ENCODE assay signal across 9 mouse cellular contexts in genomic region chr3:90291982-90292344, GRCm38 (mm10). TPM values are rescaled to one million over a fixed set of nuclear protein-coding genes. Genes with fewer than 3 reads are reported as not detected.
A peak's percentile ranks its signal among the peaks of the same experiment; 100 is the strongest.
DNase-seq lines count a peak whose midpoint lies in the region; ATAC-seq and TF ChIP-seq lines count a peak whose summit lies in the region.
"Had no signal": no experiment of that assay in that cellular context is flagged by ENCODE, and none has a peak within 500 bp of the region (broad histone marks: within the 10 kb centered on the region; RNA-seq: fewer than 3 reads in every experiment).

No protein-coding gene starts in this region.

- H3K9me3 ChIP-seq in embryonic facial prominence, embryonic 13.5 days = no peaks in the 10 kb centered on the region
- H3K9me3 ChIP-seq in intestine, embryonic 16.5 days (ENCODE audit: control insufficient read depth, low read length) = no peaks in the 10 kb centered on the region
- no peaks in the 10 kb centered on the region for H3K9me3 ChIP-seq in neural tube, embryonic 12.5 days

- H3K36me3 ChIP-seq in embryonic facial prominence, embryonic 13.5 days = no peaks in the 10 kb centered on the region
- no peaks in the 10 kb centered on the region for H3K36me3 ChIP-seq in intestine, embryonic 16.5 days (ENCODE audit: control insufficient read depth, insufficient read depth, low read length)
- H3K36me3 ChIP-seq in neural tube, embryonic 12.5 days = no peaks in the 10 kb centered on the region

- H3K9ac ChIP-seq in embryonic facial prominence, embryonic 13.5 days = peak overlapping the region; percentile 84
- H3K9ac ChIP-seq in intestine, embryonic 16.5 days (ENCODE audit: low read depth, low read length) = peak overlapping the region; percentile 77
- H3K9ac ChIP-seq in neural tube, embryonic 12.5 days = peak overlapping the region; percentile 69

- 35% methylated on average over 2 of the region's 2 CpGs for WGBS in embryonic facial prominence, embryonic 13.5 days
- WGBS in intestine, embryonic 16.5 days = 28% methylated on average over 2 of the region's 2 CpGs
- 45% methylated on average over 2 of the region's 2 CpGs for WGBS in neural tube, embryonic 12.5 days

- no peak for DNase-seq in left cerebral cortex, adult 2 months (ENCODE audit: extremely low spot score in 1 of 2, low spot score in 2 of 2)
- no peak for DNase-seq in left cerebral cortex, adult 8-10 months (ENCODE audit: low spot score in 2 of 2)
- DNase-seq in embryo, embryonic 10.5 days (ENCODE audit: low spot score) = no peak
- no peak for DNase-seq in thymus, postnatal 36 days
- DNase-seq in cerebellum, postnatal 25 days = no peak

- TF ChIP-seq CTCF in left cerebral cortex, adult 2 months (IDR thresholded peaks at IDR 0.05) = no peak

- H3K4me2 ChIP-seq in embryonic facial prominence, embryonic 13.5 days = peak overlapping the region; percentile 69
- peak overlapping the region; percentile 61 for H3K4me2 ChIP-seq in intestine, embryonic 16.5 days (ENCODE audit: low read depth, low read length)
- peak overlapping the region; percentile 59 for H3K4me2 ChIP-seq in neural tube, embryonic 12.5 days (replicated peaks)

- H3K27ac ChIP-seq in left cerebral cortex, adult 2 months = peak overlapping the region; percentile 91
- H3K27ac ChIP-seq in embryonic facial prominence, embryonic 13.5 days = peak overlapping the region; percentile 96
- peak overlapping the region; percentile 98; the same call in 1 of the 2 replicates for H3K27ac ChIP-seq in intestine, embryonic 16.5 days (ENCODE audit: low read length)
- peak overlapping the region; percentile 89 for H3K27ac ChIP-seq in neural tube, embryonic 12.5 days

- intact Hi-C loops in left cerebral cortex, adult 2 months (cut with DNase I) = loop anchor here (2.0 to 10.0 kb wide), 3 partner anchors 27 to 183 kb away; partner anchors contain the start of genes Dennd4b and Ilf2

- no peaks in the 10 kb centered on the region for H3K27me3 ChIP-seq in embryonic facial prominence, embryonic 13.5 days
- H3K27me3 ChIP-seq in intestine, embryonic 16.5 days (replicated peaks; ENCODE audit: control insufficient read depth, insufficient read depth, low read length) = no peaks in the 10 kb centered on the region
- no peaks in the 10 kb centered on the region for H3K27me3 ChIP-seq in neural tube, embryonic 12.5 days (replicated peaks)

- ATAC-seq in embryonic facial prominence, embryonic 13.5 days (ENCODE audit: insufficient number of reproducible peaks, insufficient read depth, low FRiP score, low TSS enrichment, low read depth) = no peak
- ATAC-seq in intestine, embryonic 16.5 days = no peak
- ATAC-seq in neural tube, embryonic 12.5 days (ENCODE audit: low FRiP score, low read depth) = no peak

- H3K4me1 ChIP-seq in embryonic facial prominence, embryonic 13.5 days = peaks cover 16% of the 10 kb centered on the region
- peaks cover 10% of the 10 kb centered on the region for H3K4me1 ChIP-seq in intestine, embryonic 16.5 days (ENCODE audit: control insufficient read depth, insufficient read depth, low read length)
- peaks cover 10% of the 10 kb centered on the region for H3K4me1 ChIP-seq in neural tube, embryonic 12.5 days

- H3K4me3 ChIP-seq in left cerebral cortex, adult 2 months = peak overlapping the region; percentile 55
- peak overlapping the region; percentile 84 for H3K4me3 ChIP-seq in embryonic facial prominence, embryonic 13.5 days
- peak overlapping the region; percentile 59 for H3K4me3 ChIP-seq in intestine, embryonic 16.5 days (ENCODE audit: low read length)
- peak overlapping the region; percentile 45; the same call in 1 of the 2 replicates for H3K4me3 ChIP-seq in neural tube, embryonic 12.5 days

RNA-seq across cellular contexts. Expression of gene Gatad2b, which starts 1.0 kb away (rescaled TPM):
- 100 to 1,000 TPM in 1 of 2 experiments, 10 to 100 TPM in 1; 93.5 to 103 TPM for total RNA-seq in left cerebral cortex, adult 2 months (2021)
- 10 to 100 TPM; 90.4 to 99.8 (median 96.4) TPM for total RNA-seq in left cerebral cortex, adult 8-10 months (2022)
- 19.0 and 24.5 TPM in 2 replicates for polyA plus RNA-seq in embryonic facial prominence, embryonic 13.5 days (2015; fragmentation: Nextera tagmentation; extraction: Ambion mirVana)
- 6.4 and 8.9 TPM in 2 replicates for polyA plus RNA-seq in intestine, embryonic 16.5 days (2015; fragmentation: Nextera tagmentation; extraction: Ambion mirVana)
- polyA plus RNA-seq in neural tube, embryonic 12.5 days (2016; fragmentation: Nextera tagmentation; extraction: Ambion mirVana) = 12.8 and 15.9 TPM in 2 replicates

RNA-seq across cellular contexts. Expression of gene Dennd4b, which starts 27.0 kb away (rescaled TPM):
- 10 to 100 TPM; 35.0 to 36.7 TPM for total RNA-seq in left cerebral cortex, adult 2 months (2021)
- 10 to 100 TPM; 35.2 to 38.6 (median 37.1) TPM for total RNA-seq in left cerebral cortex, adult 8-10 months (2022)
- polyA plus RNA-seq in embryonic facial prominence, embryonic 13.5 days (2015; fragmentation: Nextera tagmentation; extraction: Ambion mirVana) = 4.9 and 5.6 TPM in 2 replicates
- polyA plus RNA-seq in intestine, embryonic 16.5 days (2015; fragmentation: Nextera tagmentation; extraction: Ambion mirVana) = 2.3 and 2.4 TPM in 2 replicates
- polyA plus RNA-seq in neural tube, embryonic 12.5 days (2016; fragmentation: Nextera tagmentation; extraction: Ambion mirVana) = 6.6 and 6.8 TPM in 2 replicates

RNA-seq across cellular contexts. Expression of gene Crtc2, which starts 38.0 kb away (rescaled TPM):
- 10 to 100 TPM; 39.5 to 43.6 TPM for total RNA-seq in left cerebral cortex, adult 2 months (2021)
- total RNA-seq in left cerebral cortex, adult 8-10 months (2022) = 10 to 100 TPM; 33.0 to 41.6 (median 35.8) TPM
- 25.9 and 26.9 TPM in 2 replicates for polyA plus RNA-seq in embryonic facial prominence, embryonic 13.5 days (2015; fragmentation: Nextera tagmentation; extraction: Ambion mirVana)
- polyA plus RNA-seq in intestine, embryonic 16.5 days (2015; fragmentation: Nextera tagmentation; extraction: Ambion mirVana) = 19.1 and 20.1 TPM in 2 replicates
- polyA plus RNA-seq in neural tube, embryonic 12.5 days (2016; fragmentation: Nextera tagmentation; extraction: Ambion mirVana) = 22.4 and 25.3 TPM in 2 replicates

RNA-seq across cellular contexts. Expression of gene Slc39a1, which starts 44.0 kb away (rescaled TPM):
- 10 to 100 TPM; 38.8 to 43.0 TPM for total RNA-seq in left cerebral cortex, adult 2 months (2021)
- 10 to 100 TPM; 43.0 to 52.8 (median 49.6) TPM for total RNA-seq in left cerebral cortex, adult 8-10 months (2022)
- polyA plus RNA-seq in embryonic facial prominence, embryonic 13.5 days (2015; fragmentation: Nextera tagmentation; extraction: Ambion mirVana) = 86.2 and 92.6 TPM in 2 replicates
- 94.5 and 127 TPM in 2 replicates for polyA plus RNA-seq in intestine, embryonic 16.5 days (2015; fragmentation: Nextera tagmentation; extraction: Ambion mirVana)
- 33.8 and 44.2 TPM in 2 replicates for polyA plus RNA-seq in neural tube, embryonic 12.5 days (2016; fragmentation: Nextera tagmentation; extraction: Ambion mirVana)

RNA-seq across cellular contexts. Expression of gene Creb3l4, which starts 48.7 kb away (rescaled TPM):
- total RNA-seq in left cerebral cortex, adult 2 months (2021) = under 1 TPM; 0.42 to 0.50 TPM
- total RNA-seq in left cerebral cortex, adult 8-10 months (2022) = under 1 TPM; 0.25 to 0.72 (median 0.52) TPM
- 8.9 and 9.1 TPM in 2 replicates for polyA plus RNA-seq in embryonic facial prominence, embryonic 13.5 days (2015; fragmentation: Nextera tagmentation; extraction: Ambion mirVana)
- polyA plus RNA-seq in intestine, embryonic 16.5 days (2015; fragmentation: Nextera tagmentation; extraction: Ambion mirVana) = 16.0 and 18.9 TPM in 2 replicates
- polyA plus RNA-seq in neural tube, embryonic 12.5 days (2016; fragmentation: Nextera tagmentation; extraction: Ambion mirVana) = 3.8 and 4.2 TPM in 2 replicates
- total RNA-seq: hematopoietic stem cell, adult 5-6 weeks had no signal
